In the genomic region with DNA sequence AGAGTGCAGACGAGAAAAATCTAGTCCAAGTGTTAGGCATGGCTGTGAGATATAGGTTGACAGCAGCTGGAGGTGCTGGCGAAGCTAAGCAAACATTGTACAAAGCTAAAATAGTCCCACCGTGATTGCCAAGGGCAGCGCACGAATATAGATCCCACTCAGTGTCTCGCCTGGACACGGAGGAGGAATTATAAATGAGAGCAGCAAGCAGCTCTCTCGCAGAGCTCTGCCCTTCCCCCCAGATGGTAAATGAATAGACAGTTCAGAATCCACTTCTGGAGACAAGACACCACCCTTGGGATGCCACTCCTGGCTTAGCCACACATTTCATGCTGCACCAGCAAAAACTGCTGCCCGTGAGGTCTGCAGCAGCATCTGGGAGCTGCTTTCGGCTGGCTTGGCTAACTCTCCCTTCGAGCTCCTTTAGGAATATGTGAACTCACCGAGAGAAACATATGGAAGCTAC, we compare ENCODE assay signal across 9 mouse cellular contexts.
DNase-seq lines count a peak whose midpoint lies in the region; ATAC-seq lines count a peak whose summit lies in the region.
"Had no signal": no experiment of that assay in that cellular context is flagged by ENCODE, and none has a peak within 500 bp of the region (broad histone marks: within the 10 kb centered on the region; RNA-seq: fewer than 3 reads in every experiment).

No protein-coding gene starts in this region.

- no peak overlapping the region for H3K27ac ChIP-seq in hindbrain, embryonic 10.5 days
- H3K27ac ChIP-seq in hindbrain, embryonic 12.5 days = no peak overlapping the region
- no peak overlapping the region for H3K27ac ChIP-seq in neural tube, embryonic 11.5 days (ENCODE audit: low read depth, low read length)
- H3K27ac ChIP-seq in liver, embryonic 11.5 days (ENCODE audit: low read depth, low read length) = no peak overlapping the region

- no peak overlapping the region for H3K9ac ChIP-seq in hindbrain, embryonic 12.5 days
- H3K9ac ChIP-seq in neural tube, embryonic 11.5 days (ENCODE audit: low read length) = no peak overlapping the region
- no peak overlapping the region for H3K9ac ChIP-seq in liver, embryonic 11.5 days (ENCODE audit: low read depth, low read length)

- DNase-seq in hindbrain, embryonic 10.5 days (ENCODE audit: low spot score) = peak; percentile 10
- peak; percentile 22 to 28 for DNase-seq in frontal cortex, postnatal 14 days (ENCODE audit: low spot score in 2 of 2)
- DNase-seq in kidney, adult 18-20 months = peak; percentile 36
- DNase-seq in neural tube, embryonic 11.5 days (ENCODE audit: low spot score) = peak; percentile 33
- no peak for DNase-seq in liver, embryonic 11.5 days (ENCODE audit: low spot score)
- DNase-seq in c-Kit-positive CD71-positive TER-119-positive erythroid progenitor cells, embryonic 14.5 days (ENCODE audit: low spot score) = no peak

- H3K36me3 ChIP-seq in hindbrain, embryonic 10.5 days = no peaks in the 10 kb centered on the region
- H3K36me3 ChIP-seq in hindbrain, embryonic 12.5 days = no peaks in the 10 kb centered on the region
- H3K36me3 ChIP-seq in neural tube, embryonic 11.5 days (ENCODE audit: control insufficient read depth, insufficient read depth, low read length) = no peaks in the 10 kb centered on the region
- no peaks in the 10 kb centered on the region for H3K36me3 ChIP-seq in liver, embryonic 11.5 days (ENCODE audit: control insufficient read depth, insufficient read depth, low read length)

- H3K4me2 ChIP-seq in hindbrain, embryonic 12.5 days (replicated peaks) = no peak overlapping the region
- no peak overlapping the region for H3K4me2 ChIP-seq in neural tube, embryonic 11.5 days (ENCODE audit: low read depth)
- no peak overlapping the region for H3K4me2 ChIP-seq in liver, embryonic 11.5 days

- H3K9me3 ChIP-seq in hindbrain, embryonic 10.5 days = no peaks in the 10 kb centered on the region
- H3K9me3 ChIP-seq in hindbrain, embryonic 12.5 days (replicated peaks) = no peaks in the 10 kb centered on the region
- H3K9me3 ChIP-seq in neural tube, embryonic 11.5 days (ENCODE audit: control insufficient read depth, low read length) = no peaks in the 10 kb centered on the region
- no peaks in the 10 kb centered on the region for H3K9me3 ChIP-seq in liver, embryonic 11.5 days (ENCODE audit: control insufficient read depth, low read length)

- ATAC-seq in hindbrain, embryonic 12.5 days (ENCODE audit: low FRiP score) = no peak
- ATAC-seq in neural tube, embryonic 11.5 days (ENCODE audit: insufficient read depth, low FRiP score, low TSS enrichment) = no peak
- no peak for ATAC-seq in liver, embryonic 11.5 days (replicated peaks; ENCODE audit: low FRiP score)
- no peak for ATAC-seq in megakaryocyte-erythroid progenitor cell, adult 5-6 weeks (replicated peaks; ENCODE audit: low FRiP score, low TSS enrichment, poor library complexity, severe bottlenecking)

- H3K27me3 ChIP-seq in hindbrain, embryonic 10.5 days (ENCODE audit: insufficient read depth, poor library complexity, severe bottlenecking) = no peaks in the 10 kb centered on the region
- no peaks in the 10 kb centered on the region for H3K27me3 ChIP-seq in hindbrain, embryonic 12.5 days
- no peaks in the 10 kb centered on the region for H3K27me3 ChIP-seq in neural tube, embryonic 11.5 days (ENCODE audit: control insufficient read depth, insufficient read depth, low read length)
- H3K27me3 ChIP-seq in liver, embryonic 11.5 days (replicated peaks; ENCODE audit: control insufficient read depth, insufficient read depth, low read length) = no peaks in the 10 kb centered on the region
- H3K27me3 ChIP-seq: Patski had no signal

- H3K4me3 ChIP-seq in hindbrain, embryonic 10.5 days = no peak overlapping the region
- H3K4me3 ChIP-seq in hindbrain, embryonic 12.5 days = no peak overlapping the region
- no peak overlapping the region for H3K4me3 ChIP-seq in neural tube, embryonic 11.5 days (ENCODE audit: low read depth, low read length)
- no peak overlapping the region for H3K4me3 ChIP-seq in liver, embryonic 11.5 days (ENCODE audit: low read depth, low read length)

- 67% methylated on average over 12 of the region's 12 CpGs for WGBS in hindbrain, embryonic 10.5 days
- 50% methylated on average over 12 of the region's 12 CpGs for WGBS in hindbrain, embryonic 12.5 days
- 58% methylated on average over 12 of the region's 12 CpGs for whole genome bisulfite sequencing in neural tube, embryonic 11.5 days
- 57% methylated on average over 12 of the region's 12 CpGs for WGBS in liver, embryonic 11.5 days

- peaks cover 5% of the 10 kb centered on the region; the same call in 1 of the 2 replicates for H3K4me1 ChIP-seq in hindbrain, embryonic 10.5 days (replicated peaks)
- peaks cover 3% of the 10 kb centered on the region; the same call in 1 of the 2 replicates for H3K4me1 ChIP-seq in hindbrain, embryonic 12.5 days
- H3K4me1 ChIP-seq in neural tube, embryonic 11.5 days (ENCODE audit: control insufficient read depth, insufficient read depth, low read length) = no peaks in the 10 kb centered on the region
- no peaks in the 10 kb centered on the region for H3K4me1 ChIP-seq in liver, embryonic 11.5 days (replicated peaks; ENCODE audit: control insufficient read depth, insufficient read depth, low read length)

Comparison
In these comparisons a context has a peak if more than half of its experiments do, and no peak if none do; other contexts are left out.
1. DNase-seq: peak in hindbrain, embryonic 10.5 days (single experiment), frontal cortex, postnatal 14 days (2 of 2), kidney, adult 18-20 months (single experiment) and neural tube, embryonic 11.5 days (single experiment); none in liver, embryonic 11.5 days (single experiment) and c-Kit-positive CD71-positive TER-119-positive erythroid progenitor cells, embryonic 14.5 days (single experiment).